Mouse (Mus musculus) forebrain, embryonic 13.5 days (tissue): Measurements from ENCODE around the gene Pappa. TPM values are rescaled to one million over a fixed set of nuclear protein-coding genes. Genes with fewer than 3 reads are reported as not detected.

Source experiments
- ATAC-seq: fragments of 200-750 bp; cut with Nextera tagmentation; 2 replicates; pipeline ENCODE4 v1.8.0; 2017
- H3K27ac ChIP-seq: fragments of 300-500 bp; sonication (generic); 2 replicates; pipeline ENCODE4 v1.5.1; 2015; ENCODE audit warnings: inconsistent platforms, mild to moderate bottlenecking, moderate library complexity
- H3K27me3 ChIP-seq: fragments of 300-500 bp; sonication (generic); 2 replicates; pipeline ENCODE4 v1.6.1; 2015; ENCODE audit warnings: mild to moderate bottlenecking, inconsistent platforms
- H3K36me3 ChIP-seq: fragments of 300-500 bp; sonication (generic); 2 replicates; pipeline ENCODE4 v1.6.1; 2015; ENCODE audit warnings: mild to moderate bottlenecking, inconsistent platforms; ENCODE audit not compliant: poor library complexity, severe bottlenecking
- H3K4me1 ChIP-seq: fragments of 300-500 bp; sonication (generic); 2 replicates; pipeline ENCODE4 v1.6.1; 2015; ENCODE audit warnings: inconsistent platforms
- H3K4me2 ChIP-seq: fragments of 300-500 bp; sonication (generic); 2 replicates; pipeline ENCODE4 v1.6.1; 2015; ENCODE audit warnings: inconsistent platforms, mild to moderate bottlenecking, moderate library complexity
- H3K4me3 ChIP-seq: fragments of 300-500 bp; sonication (generic); 2 replicates; pipeline ENCODE4 v1.5.1; 2015; ENCODE audit warnings: mild to moderate bottlenecking, inconsistent platforms
- H3K9ac ChIP-seq: fragments of 300-500 bp; sonication (generic); 2 replicates; pipeline ENCODE4 v1.6.1; 2015; ENCODE audit warnings: mild to moderate bottlenecking, inconsistent platforms
- H3K9me3 ChIP-seq: fragments of 300-500 bp; sonication (generic); replicated peaks from 2 replicates; pipeline ENCODE4 v1.6.1; 2016; ENCODE audit warnings: inconsistent platforms
- WGBS: fragments of 180-500 bp; shearing (Covaris S2); methylation state at CpG from one replicate; pipeline ENCODE4 v1.1.7; 2015; 5-methylcytosine and 5-hydroxymethylcytosine counted together
- polyA plus RNA-seq: library from polyadenylated mRNA; unstranded; fragments of >200 nt; fragmentation: Nextera tagmentation; extraction: Ambion mirVana; gene quantifications from 2 replicates; pipeline ENCODE4 v1.2.1, GENCODE M21; 2015

The Pappa gene
- polyA plus RNA-seq, 1 experiment from 2014 or later: 0.89 TPM

DNA sequence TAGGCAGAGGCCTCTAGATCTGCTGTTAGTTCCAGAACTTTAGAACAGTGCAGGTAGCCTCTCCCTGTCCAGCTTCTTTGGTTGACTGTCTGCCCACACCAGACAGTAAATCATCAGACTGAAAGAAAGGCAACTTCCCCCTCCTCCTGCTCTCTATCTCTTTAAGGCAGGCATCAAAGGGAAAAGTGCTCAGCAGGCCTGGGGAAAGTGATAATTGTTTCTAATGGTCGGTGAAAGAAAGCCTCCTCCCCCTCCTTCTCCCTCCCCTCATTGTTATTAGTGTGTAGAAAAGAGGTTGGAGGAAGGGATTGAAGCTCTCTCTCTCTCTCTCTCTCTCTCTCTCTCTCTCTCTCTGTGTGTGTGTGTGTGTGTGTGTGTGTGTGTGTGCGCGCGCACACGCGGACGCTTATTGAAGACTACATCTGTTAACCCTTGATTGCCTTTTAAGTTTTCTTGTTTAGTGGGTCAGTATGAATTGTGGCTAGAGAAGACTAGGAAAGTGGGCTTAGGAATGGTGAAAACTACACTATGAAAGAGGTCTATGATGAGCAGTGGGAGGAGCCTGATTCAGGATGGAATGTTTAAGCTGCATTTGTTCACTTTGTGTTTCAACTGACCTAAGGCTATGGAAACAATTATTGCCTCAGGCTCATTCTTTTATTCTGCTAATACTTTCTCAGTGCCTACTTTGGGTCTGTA, 156.2 kb downstream of the Pappa start:
- Histone ChIP-seq H3K4me2 (no peak overlapping the region; the same call in 1 of the 2 replicates), H3K36me3 (no peaks in the 10 kb centered on the region), H3K9ac (no peak overlapping the region), H3K4me1 (peaks cover 26% of the 10 kb centered on the region), H3K27me3 (0 out of 2 replicates have a peak, but pooled peaks cover 5% of the 10 kb centered on the region), H3K27ac (peak overlapping the region; percentile 40), H3K4me3 (no peak overlapping the region), H3K9me3 (no peaks in the 10 kb centered on the region)
- WGBS: 0% methylated on average over 7 of the region's 7 CpGs
- ATAC-seq: peak; percentile 62; the same call in 1 of the 2 replicates

DNA sequence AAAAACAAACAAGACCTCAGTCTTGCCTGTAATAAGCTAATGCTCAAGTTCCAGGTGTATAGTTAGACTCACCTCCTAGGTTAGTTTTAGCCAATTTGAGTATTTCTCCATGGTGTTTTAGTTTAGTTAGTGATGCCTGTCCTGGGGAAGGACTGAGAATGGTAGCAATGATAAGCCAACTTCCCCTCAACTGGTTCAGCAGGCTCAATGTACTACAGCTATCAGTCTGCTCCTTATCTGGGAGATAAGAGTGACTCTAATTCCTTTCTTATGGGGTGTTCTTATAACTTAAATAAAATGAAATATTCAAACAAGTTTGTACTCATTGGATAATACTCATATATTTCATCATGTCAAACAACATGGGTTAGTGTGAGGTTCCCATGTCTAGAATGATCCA, 156.9 kb downstream of the Pappa start:
- Histone ChIP-seq H3K4me1 (peaks cover 26% of the 10 kb centered on the region), H3K4me3 (no peak overlapping the region), H3K4me2 (no peak overlapping the region), H3K36me3 (no peaks in the 10 kb centered on the region), H3K27ac (no peak overlapping the region), H3K9me3 (no peaks in the 10 kb centered on the region), H3K27me3 (0 out of 2 replicates have a peak, but pooled peaks cover 5% of the 10 kb centered on the region), H3K9ac (no peak overlapping the region)
- no peak for ATAC-seq

DNA sequence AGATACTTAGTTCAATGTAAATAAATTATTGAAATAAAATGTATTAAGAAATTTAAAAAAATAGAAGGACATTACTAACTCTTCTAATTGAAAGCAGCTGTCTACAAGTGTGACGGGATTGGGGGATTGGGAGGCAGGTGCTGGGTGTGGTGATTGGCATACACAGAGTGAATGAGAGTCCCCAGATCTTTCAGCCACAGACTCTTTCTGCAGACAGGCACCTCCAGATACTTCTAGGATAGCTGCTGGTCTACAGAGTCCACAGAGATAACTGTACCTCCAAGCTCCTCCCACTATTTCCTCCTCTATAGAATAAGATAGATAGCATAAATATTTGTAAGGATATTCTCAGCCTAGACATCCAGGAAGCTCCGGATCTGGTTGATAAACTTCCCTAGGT, 159.6 kb downstream of the Pappa start:
- WGBS: 91% methylated on average over 2 of the region's 2 CpGs
- no peaks in the 10 kb centered on the region for H3K9me3 ChIP-seq
- H3K36me3 ChIP-seq: no peaks in the 10 kb centered on the region
- no peak for ATAC-seq
- H3K4me2 ChIP-seq: no peak overlapping the region
- H3K4me3 ChIP-seq: no peak overlapping the region
- no peak overlapping the region for H3K27ac ChIP-seq
- H3K9ac ChIP-seq: no peak overlapping the region
- no peaks in the 10 kb centered on the region for H3K27me3 ChIP-seq
- H3K4me1 ChIP-seq: peaks cover 20% of the 10 kb centered on the region

DNA sequence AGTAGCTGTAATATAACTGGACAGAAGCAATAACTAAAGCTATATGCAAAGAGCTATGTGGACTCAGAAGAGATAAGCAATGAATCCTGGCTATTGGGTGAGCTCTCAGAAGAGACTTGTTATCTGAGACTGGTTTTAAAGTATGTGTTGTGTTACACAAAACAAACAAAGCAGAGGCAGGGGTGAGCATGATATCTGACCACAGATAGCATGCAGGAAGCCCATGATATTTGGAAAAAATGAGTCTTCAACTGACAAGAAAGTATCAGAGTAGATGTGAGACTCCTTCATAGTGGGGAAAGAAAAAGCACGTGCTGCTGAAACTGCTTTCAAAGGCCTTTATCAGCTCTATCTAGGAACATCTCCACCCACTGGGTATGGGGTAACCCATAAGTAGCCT, 161.2 kb downstream of the Pappa start:
- Histone ChIP-seq H3K27me3 (no peaks in the 10 kb centered on the region), H3K27ac (no peak overlapping the region), H3K4me1 (peaks cover 4% of the 10 kb centered on the region; the same call in 1 of the 2 replicates), H3K9me3 (no peaks in the 10 kb centered on the region), H3K4me2 (no peak overlapping the region), H3K9ac (no peak overlapping the region), H3K4me3 (no peak overlapping the region), H3K36me3 (no peaks in the 10 kb centered on the region)
- ATAC-seq: no peak
- WGBS: 63% methylated on average over 1 of the region's 1 CpGs

DNA sequence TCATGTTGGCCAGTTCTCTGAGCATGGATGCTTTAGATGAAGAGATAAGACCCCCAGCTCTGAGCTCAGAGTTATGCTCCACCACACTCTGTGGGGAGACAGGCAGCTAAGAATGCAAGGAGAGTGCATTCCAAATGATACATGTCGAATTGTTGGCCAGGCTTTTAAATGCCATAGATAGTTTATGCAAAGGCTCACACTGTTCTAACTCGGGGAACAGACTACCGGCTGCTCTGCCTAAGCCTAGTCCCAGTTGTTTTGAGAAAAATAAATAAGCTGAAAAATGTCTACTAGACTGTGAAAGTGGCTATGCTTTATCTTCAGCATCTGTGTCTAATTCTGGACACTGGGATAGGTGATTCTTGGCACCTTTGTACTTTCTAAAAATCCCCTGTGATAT, 165.3 kb downstream of the Pappa start:
- H3K27me3 ChIP-seq: no peaks in the 10 kb centered on the region
- H3K4me2 ChIP-seq: no peak overlapping the region
- H3K9me3 ChIP-seq: no peaks in the 10 kb centered on the region
- ATAC-seq: no peak
- 72% methylated on average over 3 of the region's 3 CpGs for WGBS
- H3K4me1 ChIP-seq: no peaks in the 10 kb centered on the region
- no peak overlapping the region for H3K9ac ChIP-seq
- H3K27ac ChIP-seq: no peak overlapping the region
- no peak overlapping the region for H3K4me3 ChIP-seq
- H3K36me3 ChIP-seq: no peaks in the 10 kb centered on the region

DNA sequence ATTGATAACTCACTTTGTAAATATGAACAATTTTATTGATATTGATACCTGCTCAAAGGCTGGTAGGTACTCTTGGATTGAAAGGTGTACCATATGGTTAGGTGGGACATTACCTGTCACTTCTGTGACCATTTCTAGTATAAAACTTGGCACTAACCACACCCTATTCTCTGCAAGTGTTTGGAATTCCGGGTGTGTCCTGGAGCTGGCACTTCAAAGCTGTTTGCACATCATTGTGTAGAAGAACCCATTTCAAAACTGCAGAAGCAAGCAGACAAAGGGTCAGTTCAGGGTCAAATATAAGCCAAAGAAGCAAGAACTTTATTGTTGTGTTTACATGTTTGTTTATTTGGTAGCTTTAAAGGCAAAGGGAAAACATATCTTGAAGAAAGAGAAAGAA, 171.8 kb downstream of the Pappa start:
- H3K4me1 ChIP-seq: peaks cover 28% of the 10 kb centered on the region
- no peak overlapping the region for H3K4me2 ChIP-seq
- no peak overlapping the region for H3K9ac ChIP-seq
- 59% methylated on average over 1 of the region's 1 CpGs for WGBS
- H3K27me3 ChIP-seq: no peaks in the 10 kb centered on the region
- no peak for ATAC-seq
- H3K4me3 ChIP-seq: no peak overlapping the region
- no peaks in the 10 kb centered on the region for H3K36me3 ChIP-seq
- no peaks in the 10 kb centered on the region for H3K9me3 ChIP-seq
- no peak overlapping the region for H3K27ac ChIP-seq

DNA sequence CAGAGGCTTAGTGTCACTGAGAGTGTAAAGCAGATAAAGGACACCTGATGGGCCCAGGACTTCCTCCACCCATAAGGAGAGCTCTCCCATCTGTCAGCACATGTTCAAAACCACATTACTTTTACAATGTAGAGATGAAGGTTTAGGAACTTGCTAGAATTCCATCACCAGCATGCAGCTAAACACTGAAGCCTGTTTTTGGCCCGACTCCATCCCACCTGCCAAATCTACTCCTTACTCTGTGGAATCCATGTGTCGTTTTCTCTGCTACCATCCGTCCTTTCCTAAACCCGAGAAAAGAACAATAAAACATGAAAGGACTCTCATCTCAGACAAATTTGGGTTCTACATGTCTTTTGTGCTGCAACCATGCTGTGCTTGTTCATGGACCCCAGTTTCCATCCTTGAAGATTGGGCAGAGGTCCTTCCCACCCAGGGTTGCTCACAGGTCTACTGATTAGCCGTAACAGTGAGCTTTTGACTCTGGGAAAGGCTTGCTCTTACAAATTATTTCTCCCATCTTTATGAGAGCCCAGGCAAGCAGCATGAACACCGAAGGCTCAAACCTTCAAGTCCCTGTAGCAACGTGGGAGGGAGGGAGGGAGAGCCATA, 172.5 kb downstream of the Pappa start:
- H3K4me1 ChIP-seq: peaks cover 28% of the 10 kb centered on the region
- 0 out of 2 replicates have a peak overlapping the region, but pooled peaks have one; percentile 24 for H3K4me2 ChIP-seq
- H3K27me3 ChIP-seq: no peaks in the 10 kb centered on the region
- no peaks in the 10 kb centered on the region for H3K36me3 ChIP-seq
- H3K27ac ChIP-seq: peak overlapping the region; percentile 36; the same call in 1 of the 2 replicates
- H3K9me3 ChIP-seq: no peaks in the 10 kb centered on the region
- no peak overlapping the region for H3K9ac ChIP-seq
- ATAC-seq: no peak
- 7% methylated on average over 7 of the region's 7 CpGs for WGBS
- H3K4me3 ChIP-seq: no peak overlapping the region

DNA sequence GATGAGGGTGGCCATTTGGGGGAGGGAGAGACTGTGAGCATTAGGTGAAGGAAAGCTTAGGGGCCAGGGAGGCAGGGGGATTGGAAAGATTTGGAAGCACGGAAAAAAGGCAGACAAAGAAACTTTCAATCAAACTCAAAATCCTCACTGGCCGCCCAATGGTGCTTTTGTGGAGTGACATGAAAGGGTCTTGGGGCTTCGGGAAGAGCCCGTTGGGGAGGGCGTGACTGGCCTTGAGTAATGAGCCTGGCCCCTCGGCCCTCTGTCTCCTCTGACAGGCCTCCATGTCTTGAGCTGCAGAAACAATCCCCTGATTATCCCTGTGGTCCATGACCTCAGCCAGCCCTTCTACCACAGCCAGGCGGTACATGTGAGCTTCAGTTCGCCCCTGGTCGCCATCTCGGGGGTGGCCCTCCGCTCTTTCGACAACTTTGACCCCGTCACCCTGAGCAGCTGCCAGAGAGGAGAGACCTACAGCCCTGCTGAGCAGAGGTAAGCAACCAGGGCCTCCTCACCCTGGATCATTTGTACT, 173.1 kb downstream of the Pappa start:
- no peak overlapping the region for H3K4me3 ChIP-seq
- no peak overlapping the region for H3K9ac ChIP-seq
- peak overlapping the region; percentile 24 for H3K4me2 ChIP-seq
- peak; percentile 94 for ATAC-seq
- H3K9me3 ChIP-seq: no peaks in the 10 kb centered on the region
- no peaks in the 10 kb centered on the region for H3K27me3 ChIP-seq
- H3K4me1 ChIP-seq: peaks cover 28% of the 10 kb centered on the region
- H3K36me3 ChIP-seq: no peaks in the 10 kb centered on the region
- 0 out of 2 replicates have a peak overlapping the region, but pooled peaks have one; percentile 25 for H3K27ac ChIP-seq
- WGBS: 2% methylated on average over 13 of the region's 13 CpGs

DNA sequence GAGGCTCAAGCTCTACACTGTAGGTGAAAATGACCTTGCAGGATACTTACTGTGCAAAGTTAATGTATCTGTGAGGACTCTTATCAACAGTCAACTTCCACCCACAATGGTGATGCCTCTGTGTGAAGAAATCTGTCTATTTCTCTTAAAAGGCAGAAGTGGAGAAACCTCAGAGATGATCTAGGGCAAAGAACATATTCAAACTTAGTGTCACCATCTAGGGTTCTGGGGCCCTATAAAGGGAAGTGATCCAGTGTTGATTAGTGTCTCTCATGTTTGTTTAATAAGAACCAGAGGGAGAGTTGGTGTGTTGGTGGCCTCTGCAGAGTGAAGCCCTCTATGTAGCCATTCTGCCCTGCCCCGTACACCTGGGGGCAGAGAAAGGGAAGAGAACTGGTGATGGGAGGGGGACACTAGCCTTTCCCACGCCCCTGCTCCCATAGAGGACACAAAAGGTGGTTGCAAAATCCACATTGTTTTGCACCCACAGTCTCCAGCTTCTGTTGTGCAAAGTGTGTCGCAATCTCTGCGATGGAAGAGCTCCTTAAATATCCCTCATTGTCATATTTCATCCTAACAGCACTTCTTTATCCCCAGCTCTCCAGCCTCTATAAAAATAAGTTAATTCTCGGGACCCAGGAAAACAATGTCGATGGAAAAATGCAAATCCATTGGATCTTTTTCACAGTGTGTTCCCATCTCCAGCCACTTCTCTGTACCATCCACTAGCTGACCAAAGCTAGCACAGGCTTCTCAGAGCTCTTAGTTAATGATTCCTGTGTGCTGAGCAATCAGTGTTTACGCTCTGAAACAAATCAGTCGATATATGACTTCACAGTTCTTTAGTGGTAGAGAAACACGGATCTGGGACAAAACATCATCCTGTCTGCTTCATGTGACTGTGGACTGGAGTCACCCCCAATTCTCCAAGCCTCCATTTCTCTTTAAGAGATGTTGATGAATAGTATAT, 174.5 kb downstream of the Pappa start:
- WGBS: 61% methylated on average over 9 of the region's 9 CpGs
- no peak for ATAC-seq

DNA sequence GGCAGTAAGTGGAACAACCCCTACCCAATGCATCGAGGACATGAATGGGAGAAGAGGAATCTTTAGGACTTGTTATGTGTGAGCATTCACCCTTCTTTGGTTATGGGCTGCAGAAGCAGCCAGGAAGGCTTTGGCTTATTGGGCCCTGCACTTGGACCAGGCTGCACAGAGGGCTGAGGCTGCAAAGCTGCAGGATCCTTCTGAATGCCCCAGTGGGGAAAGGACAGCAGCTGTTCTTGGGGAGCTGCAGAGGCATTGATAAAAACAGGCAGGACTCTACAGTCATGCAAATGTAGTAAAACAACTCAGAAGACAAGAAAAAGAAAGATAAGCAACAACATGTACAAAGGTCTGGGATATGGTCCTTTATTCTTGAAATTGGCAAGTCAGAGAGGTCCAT, 175.4 kb downstream of the Pappa start:
- Histone ChIP-seq H3K4me3 (no peak overlapping the region), H3K9me3 (no peaks in the 10 kb centered on the region), H3K4me2 (no peak overlapping the region), H3K27me3 (no peaks in the 10 kb centered on the region), H3K27ac (no peak overlapping the region), H3K9ac (no peak overlapping the region), H3K36me3 (no peaks in the 10 kb centered on the region), H3K4me1 (peaks cover 32% of the 10 kb centered on the region)
- ATAC-seq: no peak
- WGBS: 55% methylated on average over 1 of the region's 1 CpGs

More for the DNA sequence above, 174.5 kb downstream of the Pappa start:
- H3K4me2 ChIP-seq: peak overlapping the region; percentile 24
- H3K27ac ChIP-seq: no peak overlapping the region
- peaks cover 32% of the 10 kb centered on the region for H3K4me1 ChIP-seq
- no peaks in the 10 kb centered on the region for H3K27me3 ChIP-seq
- H3K9ac ChIP-seq: no peak overlapping the region
- no peaks in the 10 kb centered on the region for H3K9me3 ChIP-seq
- no peaks in the 10 kb centered on the region for H3K36me3 ChIP-seq
- no peak overlapping the region for H3K4me3 ChIP-seq

DNA sequence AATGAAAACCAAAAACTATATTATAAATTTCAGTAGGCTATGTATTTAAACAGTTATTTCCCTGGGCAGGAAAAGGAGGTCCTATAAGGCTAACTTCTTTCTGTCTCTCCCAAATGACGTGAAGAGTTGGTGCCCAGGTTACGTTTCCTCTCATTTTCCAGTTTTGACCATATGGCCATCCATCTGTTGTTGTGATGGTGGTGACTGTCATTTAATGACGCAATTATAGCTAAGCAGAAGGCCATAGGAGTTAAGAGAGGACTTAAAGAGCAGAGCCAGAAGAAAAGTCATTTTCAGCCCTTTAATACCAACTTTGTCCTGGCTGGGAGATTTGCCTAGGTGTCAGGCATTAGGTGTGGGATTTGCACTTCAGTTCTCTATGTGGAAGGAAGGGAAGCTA, 176.5 kb downstream of the Pappa start:
- no peak for ATAC-seq
- no peaks in the 10 kb centered on the region for H3K9me3 ChIP-seq
- H3K27ac ChIP-seq: no peak overlapping the region
- WGBS: 76% methylated on average over 3 of the region's 3 CpGs
- H3K27me3 ChIP-seq: no peaks in the 10 kb centered on the region
- no peak overlapping the region for H3K4me3 ChIP-seq
- no peak overlapping the region for H3K9ac ChIP-seq
- no peaks in the 10 kb centered on the region for H3K36me3 ChIP-seq
- H3K4me2 ChIP-seq: no peak overlapping the region
- H3K4me1 ChIP-seq: peaks cover 32% of the 10 kb centered on the region

DNA sequence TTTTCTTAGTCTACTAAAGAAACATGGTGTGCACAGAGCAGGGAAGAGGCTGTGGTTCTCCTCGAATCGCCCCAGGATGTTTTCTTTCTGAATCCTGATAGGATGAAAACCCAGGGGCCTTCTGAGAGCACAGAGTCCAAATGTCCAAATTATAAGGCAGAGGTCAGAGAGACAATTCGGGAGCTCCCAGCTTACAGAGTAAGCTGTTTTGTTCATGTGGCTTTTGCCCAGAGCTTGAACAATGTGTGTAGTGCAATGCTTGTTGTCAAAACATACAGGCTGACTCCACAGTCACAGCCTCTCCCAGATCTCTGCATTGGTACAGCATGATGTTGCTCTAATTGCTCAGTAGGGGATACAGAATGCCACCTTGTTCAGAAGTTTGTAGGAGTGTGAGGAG, 178.7 kb downstream of the Pappa start:
- Histone ChIP-seq H3K9ac (no peak overlapping the region), H3K4me2 (no peak overlapping the region), H3K27ac (no peak overlapping the region), H3K36me3 (no peaks in the 10 kb centered on the region), H3K4me1 (peaks cover 15% of the 10 kb centered on the region; the same call in 1 of the 2 replicates), H3K27me3 (no peaks in the 10 kb centered on the region), H3K9me3 (no peaks in the 10 kb centered on the region), H3K4me3 (no peak overlapping the region)
- 54% methylated on average over 3 of the region's 3 CpGs for WGBS
- ATAC-seq: no peak
